ENCODE assay signal across 7 mouse cellular contexts in genomic region chr11:115249721-115250404, GRCm38 (mm10). TPM values are rescaled to one million over a fixed set of nuclear protein-coding genes. Genes with fewer than 3 reads are reported as not detected.
DNase-seq lines count a peak whose midpoint lies in the region; ATAC-seq and TF ChIP-seq lines count a peak whose summit lies in the region.

No protein-coding gene starts in this region.

- H3K27me3 ChIP-seq in lung, embryonic 16.5 days (ENCODE audit: control insufficient read depth, insufficient read depth, low read depth, low read length): peaks cover 69% of the 10 kb centered on the region
- H3K27me3 ChIP-seq in intestine, embryonic 15.5 days (replicated peaks): peaks cover 68% of the 10 kb centered on the region

- TF ChIP-seq POLR2A in embryonic fibroblast, embryonic 13.5 days (IDR thresholded peaks at IDR 0.05; ENCODE audit: low read depth, low read length): no peak

- intact Hi-C loops in left cerebral cortex, postnatal 4 days (cut with DNase I): no loop called here

- ATAC-seq in lung, embryonic 16.5 days (ENCODE audit: low read depth): no peak
- ATAC-seq in intestine, embryonic 15.5 days: no peak

- no peak for DNase-seq in lung, postnatal 14 days
- DNase-seq in naive thymus-derived CD4-positive, alpha-beta T cell, adult 2 months (ENCODE audit: low read depth): peak; percentile 40
- DNase-seq in left cerebral cortex, postnatal 4 days: no peak
- DNase-seq in frontal cortex, postnatal 36 days (ENCODE audit: low spot score in 2 of 2): no peak

- peak overlapping the region; percentile 39 for H3K4me3 ChIP-seq in lung, embryonic 16.5 days (ENCODE audit: low read length)
- 0 out of 2 replicates have a peak overlapping the region, but pooled peaks have one; percentile 3 for H3K4me3 ChIP-seq in embryonic fibroblast, embryonic 13.5 days (ENCODE audit: insufficient read depth, low read length)
- peak overlapping the region; percentile 43 for H3K4me3 ChIP-seq in intestine, embryonic 15.5 days (replicated peaks)

- H3K36me3 ChIP-seq in lung, embryonic 16.5 days (ENCODE audit: control insufficient read depth, insufficient read depth, low read length): no peaks in the 10 kb centered on the region
- H3K36me3 ChIP-seq in intestine, embryonic 15.5 days: 0 out of 2 replicates have a peak, but pooled peaks cover under 1% of the 10 kb centered on the region

- no peak overlapping the region for H3K27ac ChIP-seq in lung, embryonic 16.5 days (ENCODE audit: low read length)
- no peak overlapping the region for H3K27ac ChIP-seq in embryonic fibroblast, embryonic 13.5 days (ENCODE audit: insufficient read depth, low read length)
- H3K27ac ChIP-seq in intestine, embryonic 15.5 days: no peak overlapping the region

- H3K4me2 ChIP-seq in lung, embryonic 16.5 days (ENCODE audit: low read depth, low read length): peak overlapping the region; percentile 59
- H3K4me2 ChIP-seq in intestine, embryonic 15.5 days (replicated peaks): peak overlapping the region; percentile 85

- no peak for TF ChIP-seq CTCF in embryonic fibroblast, embryonic 13.5 days (IDR thresholded peaks at IDR 0.05; ENCODE audit: borderline replicate concordance, insufficient read depth, low read length)

- H3K9me3 ChIP-seq in lung, embryonic 16.5 days (ENCODE audit: control insufficient read depth, low read length): no peaks in the 10 kb centered on the region
- no peaks in the 10 kb centered on the region for H3K9me3 ChIP-seq in intestine, embryonic 15.5 days

- peaks cover 8% of the 10 kb centered on the region for H3K4me1 ChIP-seq in lung, embryonic 16.5 days (replicated peaks; ENCODE audit: control insufficient read depth, insufficient read depth, low read length)
- H3K4me1 ChIP-seq in embryonic fibroblast, embryonic 13.5 days (ENCODE audit: control insufficient read depth, insufficient read depth, low read length): no peaks in the 10 kb centered on the region
- H3K4me1 ChIP-seq in intestine, embryonic 15.5 days (replicated peaks): peaks cover 10% of the 10 kb centered on the region

- H3K9ac ChIP-seq in lung, embryonic 16.5 days (ENCODE audit: low read length): 0 out of 2 replicates have a peak overlapping the region, but pooled peaks have one; percentile 37
- peak overlapping the region; percentile 8; the same call in 1 of the 2 replicates for H3K9ac ChIP-seq in intestine, embryonic 15.5 days

- WGBS in lung, embryonic 16.5 days: 3% methylated on average over 62 of the region's 63 CpGs
- WGBS in intestine, embryonic 15.5 days: 2% methylated on average over 59 of the region's 63 CpGs

RNA-seq across cellular contexts. Expression of gene Grin2c, which starts 17.2 kb away (rescaled TPM):
- 0.06 TPM in 1 of 2 replicates, not detected in the other for polyA plus RNA-seq in lung, embryonic 16.5 days (2015; fragmentation: Nextera tagmentation; extraction: Ambion mirVana)
- polyA plus RNA-seq in embryonic fibroblast, embryonic 13.5 days (2011; ENCODE audit: insufficient read length, low read depth, missing spikeins): not detected in 2 replicates
- polyA plus RNA-seq in intestine, embryonic 15.5 days (2015; fragmentation: Nextera tagmentation; extraction: Ambion mirVana): 0.05 and 0.09 TPM in 2 replicates
- total RNA-seq in left cerebral cortex, postnatal 4 days (2021): 1 to 10 TPM; 1.4 to 2.0 TPM

RNA-seq across cellular contexts. Expression of gene Fdxr, which starts 27.0 kb away (rescaled TPM):
- 14.1 and 14.2 TPM in 2 replicates for polyA plus RNA-seq in lung, embryonic 16.5 days (2015; fragmentation: Nextera tagmentation; extraction: Ambion mirVana)
- 4.1 and 6.4 TPM in 2 replicates for polyA plus RNA-seq in embryonic fibroblast, embryonic 13.5 days (2011; ENCODE audit: insufficient read length, low read depth, missing spikeins)
- 17.2 and 20.8 TPM in 2 replicates for polyA plus RNA-seq in intestine, embryonic 15.5 days (2015; fragmentation: Nextera tagmentation; extraction: Ambion mirVana)
- total RNA-seq in left cerebral cortex, postnatal 4 days (2021): 10 to 100 TPM; 24.4 to 25.8 TPM

RNA-seq across cellular contexts. Expression of gene Fads6, which starts 47.6 kb away (rescaled TPM):
- polyA plus RNA-seq in lung, embryonic 16.5 days (2015; fragmentation: Nextera tagmentation; extraction: Ambion mirVana): 0.30 and 0.48 TPM in 2 replicates
- 0.15 TPM in 1 of 2 replicates, not detected in the other for polyA plus RNA-seq in embryonic fibroblast, embryonic 13.5 days (2011; ENCODE audit: insufficient read length, low read depth, missing spikeins)
- polyA plus RNA-seq in intestine, embryonic 15.5 days (2015; fragmentation: Nextera tagmentation; extraction: Ambion mirVana): 1.5 and 1.7 TPM in 2 replicates
- 1 to 10 TPM; 2.9 to 4.1 TPM for total RNA-seq in left cerebral cortex, postnatal 4 days (2021)

RNA-seq across cellular contexts. Expression of gene Otop2, which starts 57.1 kb away (rescaled TPM):
- polyA plus RNA-seq in lung, embryonic 16.5 days (2015; fragmentation: Nextera tagmentation; extraction: Ambion mirVana): 0.09 TPM in 1 of 2 replicates, not detected in the other
- polyA plus RNA-seq in embryonic fibroblast, embryonic 13.5 days (2011; ENCODE audit: insufficient read length, low read depth, missing spikeins): not detected in 2 replicates
- not detected in 2 replicates for polyA plus RNA-seq in intestine, embryonic 15.5 days (2015; fragmentation: Nextera tagmentation; extraction: Ambion mirVana)
- not detected for total RNA-seq in left cerebral cortex, postnatal 4 days (2021)
